Mouse (Mus musculus): ENCODE measurements at regions not wholly inside any gene's neighbourhood (a gene's known extent, or its start where the extent isn't known, plus 50 kb on each side); places are given as distances from the start of the nearest gene placed in this dataset.

- no peak for DNase-seq (ENCODE audit: extremely low spot score in 1 of 2, low spot score in 1 of 2)
Observed at GRCm38 (mm10) chrX:97748251-97749016, 371.4 kb upstream of the Eda2r start.

DNA sequence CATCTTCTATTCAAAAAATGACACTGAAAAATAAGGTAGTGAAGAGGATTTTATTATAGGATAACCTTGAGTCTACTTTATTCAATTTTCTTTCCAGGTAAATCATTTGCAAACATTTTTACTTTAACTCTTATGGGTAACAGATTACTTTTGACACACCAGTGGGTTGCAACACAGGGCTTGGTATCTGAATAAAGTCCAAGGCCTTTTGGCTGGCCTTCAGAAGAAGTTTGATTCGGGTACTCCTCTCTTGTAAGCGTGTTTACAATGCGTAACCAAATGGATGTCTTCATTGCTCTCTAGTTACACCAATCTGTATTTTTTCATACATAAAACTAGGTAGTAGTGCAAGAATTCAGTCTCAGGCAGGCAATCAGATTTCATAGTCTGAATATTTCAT lies 367.3 kb upstream of the Eda2r start:
- DNase-seq (ENCODE audit: extremely low spot score in 1 of 2, low spot score in 1 of 2), result no peak

- no peak for DNase-seq (ENCODE audit: extremely low spot score in 1 of 2, low spot score in 1 of 2)
Observed at GRCm38 (mm10) chrX:97724537-97724936, 347.5 kb upstream of the Eda2r start.

DNA sequence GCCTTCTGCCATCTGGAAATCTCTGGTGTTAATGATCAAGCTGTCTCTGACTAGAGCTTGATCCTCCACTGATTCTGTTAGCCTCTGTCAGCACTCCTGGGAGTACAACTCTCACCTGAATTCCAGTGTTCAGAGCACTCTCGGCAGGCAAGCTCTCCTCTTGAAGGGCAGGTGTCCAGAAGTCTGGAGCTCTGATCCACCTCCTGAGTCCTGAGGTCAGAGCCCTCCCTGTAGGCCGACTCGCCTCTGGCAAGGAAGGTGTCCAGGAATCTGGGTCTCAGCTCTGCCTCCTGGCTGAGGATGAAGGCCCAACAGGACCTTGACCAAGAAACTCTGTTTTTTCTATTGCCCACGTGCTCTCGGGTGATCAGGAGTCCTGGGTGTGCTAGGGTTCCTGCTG lies 330.8 kb upstream of the Eda2r start:
- no peak for DNase-seq (ENCODE audit: extremely low spot score in 1 of 2, low spot score in 1 of 2)

DNA sequence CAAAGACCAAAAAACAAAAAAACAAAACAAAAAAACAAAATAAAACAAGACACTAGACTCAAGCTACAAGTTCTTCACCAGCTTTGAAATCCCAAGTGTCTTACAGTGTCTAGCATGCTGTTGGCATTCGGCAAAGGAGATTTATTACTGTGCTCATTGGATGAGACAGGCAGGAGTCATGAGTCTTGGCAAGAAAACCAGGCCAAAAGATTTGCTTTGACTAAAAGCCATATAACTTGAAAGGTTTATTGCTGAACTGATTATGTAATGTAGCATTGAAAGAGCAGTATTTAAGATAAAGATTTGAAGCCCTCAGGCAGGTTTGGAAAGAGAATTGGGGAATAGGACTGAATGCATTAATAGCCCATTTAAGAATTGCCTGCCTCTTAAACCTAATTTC lies 281.7 kb upstream of the Eda2r start:
- DNase-seq (ENCODE audit: extremely low spot score in 1 of 2, low spot score in 1 of 2), result no peak

DNA sequence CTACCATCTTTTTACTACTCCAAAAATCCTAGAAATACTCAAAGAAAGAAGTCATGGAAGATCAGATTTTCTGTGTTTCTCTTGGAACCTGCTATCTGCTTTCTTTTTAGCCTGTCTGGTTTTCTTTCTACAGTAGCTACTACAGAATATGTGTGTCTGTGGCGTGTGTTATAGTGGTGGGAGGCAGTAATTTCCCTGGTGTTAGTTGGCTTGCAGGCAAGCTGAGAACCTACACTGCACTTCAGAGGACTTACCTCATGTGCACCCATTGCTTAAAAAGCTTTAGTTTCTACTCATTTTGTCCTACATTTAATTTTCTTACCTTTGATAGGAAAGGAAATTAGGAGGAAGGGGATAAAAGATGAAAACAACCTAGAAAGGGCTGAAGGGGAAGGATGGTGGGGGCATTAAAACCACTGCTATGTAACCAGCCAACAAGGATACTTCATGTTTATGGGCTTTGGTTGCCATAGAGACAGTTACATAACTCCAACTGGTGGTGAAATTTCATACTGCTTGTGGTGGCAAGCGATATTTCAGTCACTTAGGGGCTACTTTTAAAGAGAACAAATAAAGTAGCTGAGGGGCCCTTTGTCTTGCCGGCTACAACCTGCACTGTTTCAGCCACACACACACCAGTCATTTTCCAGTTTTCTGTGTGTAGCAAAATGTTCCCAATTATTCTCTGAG lies 274.7 kb upstream of the Eda2r start:
- peak; percentile 1 to 13 for DNase-seq (ENCODE audit: extremely low spot score in 1 of 2, low spot score in 1 of 2)

Data from frontal cortex, adult 2 months (tissue).